Mouse (Mus musculus): ENCODE results near the gene Slc6a1. TPM values are rescaled to one million over a fixed set of nuclear protein-coding genes. Genes with fewer than 3 reads are reported as not detected.
"Not testable (repeated sequence)": the region's sequence is repeated elsewhere in the genome, so short reads cannot be mapped to it uniquely, and the experiment has no call there.

Slc6a1 gene
- total RNA-seq, 4 experiments from 2014 or later, result 0.34 to 0.75 TPM; not detected in 2

GRCm38 (mm10) chr6:114289106-114289505 lies 6.7 kb downstream of the Slc6a1 start:
- no peak for DNase-seq (ENCODE audit: low spot score in 2 of 2)

- DNase-seq (ENCODE audit: low spot score in 2 of 2), result no peak
These were observed 7.7 kb downstream of the Slc6a1 start for GRCm38 (mm10) chr6:114290184-114290583.

GRCm38 (mm10) chr6:114290929-114291328 lies 8.5 kb downstream of the Slc6a1 start:
- DNase-seq (ENCODE audit: low spot score in 2 of 2), result no peak

- no peak for DNase-seq (ENCODE audit: low spot score in 2 of 2)
These were observed 9.0 kb downstream of the Slc6a1 start for GRCm38 (mm10) chr6:114291396-114291795.

GRCm38 (mm10) chr6:114293511-114293910 lies 11.1 kb downstream of the Slc6a1 start:
- no peak for DNase-seq (ENCODE audit: low spot score in 2 of 2)

GRCm38 (mm10) chr6:114295086-114295485 lies 12.7 kb downstream of the Slc6a1 start:
- no peak for DNase-seq (ENCODE audit: low spot score in 2 of 2)

- DNase-seq (ENCODE audit: low spot score in 2 of 2), result no peak
These were observed 15.0 kb downstream of the Slc6a1 start for GRCm38 (mm10) chr6:114297260-114298002.

- DNase-seq (ENCODE audit: low spot score in 2 of 2), result no peak
These were observed 17.3 kb downstream of the Slc6a1 start for GRCm38 (mm10) chr6:114299699-114300098.

GRCm38 (mm10) chr6:114300737-114301136 lies 18.3 kb downstream of the Slc6a1 start:
- DNase-seq (ENCODE audit: low spot score in 2 of 2), result no peak

- no peak for DNase-seq (ENCODE audit: low spot score in 2 of 2)
These were observed 22.2 kb downstream of the Slc6a1 start for GRCm38 (mm10) chr6:114304668-114305067.

- no peak for DNase-seq (ENCODE audit: low spot score in 2 of 2)
These were observed 38.1 kb downstream of the Slc6a1 start for GRCm38 (mm10) chr6:114320511-114320910.

- DNase-seq (ENCODE audit: low spot score in 2 of 2), result no peak
These were observed 38.7 kb downstream of the Slc6a1 start for GRCm38 (mm10) chr6:114321146-114321545.

GRCm38 (mm10) chr6:114322914-114323313 lies 40.5 kb downstream of the Slc6a1 start:
- no peak for DNase-seq (ENCODE audit: low spot score in 2 of 2)

GRCm38 (mm10) chr6:114324808-114325207 lies 42.4 kb downstream of the Slc6a1 start:
- no peak for DNase-seq (ENCODE audit: low spot score in 2 of 2)

- DNase-seq (ENCODE audit: low spot score in 2 of 2), result no peak
These were observed 47.4 kb downstream of the Slc6a1 start for GRCm38 (mm10) chr6:114329597-114330470.

GRCm38 (mm10) chr6:114331926-114332325 lies 49.5 kb downstream of the Slc6a1 start:
- no peak for DNase-seq (ENCODE audit: low spot score in 2 of 2)

GRCm38 (mm10) chr6:114336128-114336943 lies 53.9 kb downstream of the Slc6a1 start:
- DNase-seq (ENCODE audit: low spot score in 2 of 2), result no peak

- DNase-seq (ENCODE audit: low spot score in 2 of 2), result no peak
These were observed 54.4 kb downstream of the Slc6a1 start for GRCm38 (mm10) chr6:114336944-114337215.

- not testable (repeated sequence) for DNase-seq (ENCODE audit: low spot score in 2 of 2)
These were observed 58.9 kb downstream of the Slc6a1 start for GRCm38 (mm10) chr6:114341381-114341780.

GRCm38 (mm10) chr6:114343740-114344139 lies 61.3 kb downstream of the Slc6a1 start:
- no peak for DNase-seq (ENCODE audit: low spot score in 2 of 2)

GRCm38 (mm10) chr6:114345156-114345555 lies 62.7 kb downstream of the Slc6a1 start:
- peak; percentile 14 to 24 for DNase-seq (ENCODE audit: low spot score in 2 of 2)
